Mouse (Mus musculus) adrenal gland, postnatal 10 days (tissue): ENCODE measurements at regions not wholly inside any gene's neighbourhood (a gene's known extent, or its start where the extent isn't known, plus 50 kb on each side); places are given as distances from the start of the nearest gene placed in this dataset.
"Not testable (repeated sequence)": the region's sequence is repeated elsewhere in the genome, so short reads cannot be mapped to it uniquely, and the experiment has no call there.

Experiments used
- DNase-seq: peaks from one replicate; pipeline ENCODE4 v3.0.0; 2021; ENCODE audit warnings: mixed read lengths

DNA sequence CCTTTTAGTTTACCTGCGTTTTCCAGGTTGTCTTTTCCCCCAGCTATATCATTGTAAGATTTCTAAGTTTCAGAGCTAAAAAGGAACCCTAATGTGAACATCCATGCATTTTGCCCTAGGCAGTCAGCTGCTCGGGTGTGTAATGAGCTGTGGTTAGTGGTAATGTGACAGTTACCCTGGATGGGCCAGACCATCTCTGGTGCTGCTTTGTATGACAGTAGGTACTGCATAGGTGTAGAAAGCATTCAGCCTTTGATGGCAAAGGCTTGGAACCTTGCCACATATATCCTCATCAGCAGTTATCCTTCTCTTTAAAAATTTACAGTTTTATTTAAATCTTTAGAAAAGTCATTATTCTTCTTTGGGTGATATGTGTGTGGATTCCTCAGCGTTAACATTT, 222.5 kb downstream of the Dact1 start:
- no peak for DNase-seq

DNA sequence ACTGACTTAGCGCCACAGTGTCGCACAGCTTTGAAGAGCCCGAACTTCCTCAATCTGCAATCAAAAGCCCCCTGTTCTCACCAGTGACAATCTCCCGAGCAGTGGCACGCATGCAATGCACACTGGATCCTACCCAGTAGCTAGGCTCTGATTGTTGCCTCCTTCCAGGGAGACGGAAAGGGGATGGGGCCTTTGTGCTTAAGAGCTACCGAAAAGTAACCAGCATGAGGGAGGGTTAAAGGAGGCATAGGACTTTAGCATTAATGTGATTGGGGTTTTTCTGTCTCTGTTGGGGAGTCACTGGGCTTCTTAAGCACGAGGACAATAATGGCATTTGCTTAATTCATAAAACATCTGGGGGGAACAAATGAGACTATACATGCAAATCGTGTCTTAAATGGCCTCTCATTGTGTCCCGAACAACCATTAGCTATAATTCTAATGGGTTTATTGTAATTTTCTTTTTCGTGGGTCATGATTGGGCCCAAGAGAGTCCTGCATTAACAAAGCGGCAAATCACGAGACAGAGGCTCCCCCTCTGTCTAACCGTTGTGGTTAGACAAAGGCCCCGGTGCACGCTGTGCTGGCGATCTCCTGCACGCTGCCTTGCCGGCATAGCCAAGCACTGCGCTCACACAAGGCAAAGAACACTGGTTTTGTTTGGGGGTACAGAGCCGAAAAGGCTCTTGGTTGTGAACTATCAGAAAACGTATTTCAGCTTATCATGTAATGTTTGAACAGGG, 223.2 kb downstream of the Dact1 start:
- no peak for DNase-seq

DNA sequence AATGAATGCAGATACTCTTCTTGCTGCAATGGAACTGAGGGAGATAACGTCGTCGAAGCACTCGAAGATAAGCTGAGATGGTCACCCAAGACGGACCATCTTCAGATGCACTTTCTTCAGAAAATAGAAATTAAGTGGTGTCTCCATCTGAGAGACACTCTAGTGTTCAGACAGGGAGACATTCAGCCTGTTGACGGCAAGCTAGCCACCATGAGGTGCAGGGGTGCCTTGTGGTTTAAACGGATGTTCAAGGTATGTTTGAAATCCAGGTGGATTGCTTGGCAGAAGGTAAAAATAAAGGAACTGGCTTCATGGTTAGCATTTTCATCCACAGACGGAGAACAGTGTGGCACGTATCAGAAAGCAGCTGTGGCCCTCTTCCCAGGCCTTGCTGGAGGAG, 224.0 kb downstream of the Dact1 start:
- DNase-seq: no peak

DNA sequence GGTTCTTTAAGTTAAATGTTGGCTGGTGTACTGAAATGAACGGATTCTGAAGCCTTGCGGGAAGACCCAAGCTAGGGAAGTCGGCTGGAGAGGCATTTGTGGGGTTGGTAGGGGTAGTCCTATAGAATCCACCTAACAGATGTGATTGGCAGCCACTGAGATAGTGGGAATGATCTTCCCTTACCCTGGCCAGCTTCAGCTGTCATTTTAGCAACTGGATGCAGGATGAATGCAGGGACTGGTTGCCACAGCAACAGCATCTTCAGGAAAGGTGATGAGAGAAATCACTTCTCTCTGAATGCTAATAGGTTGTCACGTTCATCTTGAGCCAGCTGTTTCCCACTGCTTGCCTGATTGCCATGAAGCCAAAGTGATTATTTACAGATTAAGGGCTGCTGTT, 224.5 kb downstream of the Dact1 start:
- no peak for DNase-seq

DNA sequence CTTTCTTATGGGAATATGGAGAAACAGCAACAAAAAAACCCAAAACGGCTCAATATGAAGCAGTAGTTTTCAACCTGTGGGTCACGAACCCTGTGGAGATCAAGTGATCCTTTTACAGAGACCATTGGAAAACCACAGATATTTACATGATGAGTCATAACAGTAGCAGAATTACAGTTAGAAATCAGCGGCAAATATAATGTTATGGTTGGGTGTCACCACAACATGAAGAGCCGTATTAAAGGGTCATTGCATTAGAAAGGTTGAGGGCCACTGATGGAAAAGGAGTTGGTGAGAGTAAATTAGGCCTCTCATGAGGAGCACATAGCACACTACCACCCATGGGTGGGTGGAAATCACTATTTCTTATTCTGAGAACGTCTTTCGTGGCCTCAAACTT, 225.6 kb downstream of the Dact1 start:
- DNase-seq: no peak

DNA sequence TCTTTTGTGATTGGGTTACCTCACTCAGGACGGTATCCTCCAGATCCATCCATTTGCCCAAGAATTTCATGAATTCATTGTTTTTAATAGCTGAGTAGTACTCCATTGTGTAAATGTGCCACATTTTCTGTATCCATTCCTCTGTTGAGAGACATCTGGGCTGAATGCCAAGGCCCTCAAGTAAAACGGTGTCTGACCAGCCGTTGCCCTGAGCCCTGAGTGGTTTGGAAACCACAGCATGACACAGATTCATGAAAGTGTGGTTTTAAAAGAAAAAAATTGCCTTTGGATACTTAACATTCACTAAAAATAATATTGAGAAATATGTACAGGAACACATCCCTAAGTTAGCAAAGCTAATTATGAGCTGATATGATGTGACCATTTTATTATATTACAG, 226.1 kb downstream of the Dact1 start:
- not testable (repeated sequence) for DNase-seq

DNA sequence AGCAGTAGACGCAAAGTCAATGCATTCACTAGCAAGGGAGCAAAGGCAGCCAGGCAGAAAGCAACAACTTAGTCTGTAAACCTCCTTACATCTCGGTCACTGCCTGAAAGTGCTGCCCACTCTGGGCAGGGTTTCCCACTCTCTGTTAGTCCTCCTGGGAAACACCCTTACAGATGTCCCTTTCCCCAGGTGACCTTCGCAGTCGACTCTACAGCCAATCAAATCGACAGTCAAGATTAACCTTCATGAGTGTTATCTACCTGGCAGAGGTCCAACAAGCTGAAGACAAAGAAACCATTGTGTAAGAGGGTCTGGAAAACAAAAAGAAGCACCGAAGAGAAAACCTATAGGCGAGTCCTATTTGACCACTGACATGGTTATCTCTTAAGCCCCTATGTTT, 229.0 kb downstream of the Dact1 start:
- no peak for DNase-seq

DNA sequence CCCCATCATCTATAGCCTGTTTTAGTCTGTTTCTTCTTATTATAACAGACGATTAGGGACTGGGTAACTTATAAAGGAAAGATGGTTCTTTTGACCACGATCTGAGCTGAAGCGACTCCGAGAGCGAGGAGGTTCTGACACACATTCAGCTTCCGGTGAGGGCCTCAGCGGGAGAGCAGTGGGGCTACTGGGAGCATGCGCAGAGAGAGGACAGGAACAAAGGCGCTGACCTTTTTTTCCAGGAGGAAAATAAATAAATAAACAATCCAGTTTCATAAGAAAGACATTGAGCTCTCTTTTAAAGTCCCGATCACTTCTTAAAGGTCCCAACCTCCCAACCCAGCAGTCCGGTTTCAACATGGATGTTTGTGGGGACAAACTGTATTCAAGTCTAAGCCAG, 230.6 kb downstream of the Dact1 start:
- DNase-seq: no peak

DNA sequence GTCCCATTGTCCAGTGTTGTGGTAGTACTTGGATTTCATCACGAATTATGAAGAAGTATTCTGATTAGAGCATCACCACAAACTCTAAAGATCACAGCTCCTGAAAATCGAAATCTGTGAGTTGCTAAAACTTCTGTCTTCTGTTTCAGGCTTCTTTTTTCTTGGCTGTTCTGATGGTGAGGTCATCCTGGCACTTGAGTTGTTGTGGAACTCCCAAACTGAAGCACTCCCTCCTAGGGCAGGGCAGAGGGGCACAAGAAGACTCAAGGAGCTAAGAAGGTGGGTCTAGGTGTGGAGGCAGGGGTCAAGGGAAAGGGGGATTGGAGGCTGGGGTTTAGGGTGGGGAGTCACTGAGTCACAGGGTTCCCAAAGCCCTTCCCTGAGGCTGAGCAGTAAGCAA, 232.3 kb downstream of the Dact1 start:
- no peak for DNase-seq

DNA sequence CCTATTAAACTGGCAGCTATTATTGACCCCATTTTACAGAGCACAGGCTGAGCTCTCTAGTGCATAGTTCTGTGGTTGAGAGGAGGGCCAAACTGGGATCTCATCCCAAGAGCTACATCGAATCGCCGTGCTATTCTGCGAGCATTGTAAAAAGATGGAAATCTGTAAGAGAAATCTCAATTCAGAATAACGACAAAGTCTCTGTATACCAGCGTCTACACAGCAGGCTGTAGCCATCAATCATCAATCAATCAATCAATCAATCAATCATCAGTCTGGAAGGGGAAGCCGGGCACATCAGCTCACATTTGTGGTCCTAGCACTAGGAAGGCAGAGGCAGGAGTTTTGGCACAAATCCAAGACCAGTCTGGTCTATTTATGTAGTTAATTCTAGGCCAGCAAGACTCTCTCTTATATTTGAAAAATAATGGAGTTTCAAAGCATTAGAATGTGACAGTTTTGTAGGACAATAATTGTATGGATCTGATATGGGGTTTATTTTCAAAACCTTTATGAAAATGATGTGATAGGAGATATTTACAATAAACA, 234.0 kb downstream of the Dact1 start:
- no peak for DNase-seq

DNA sequence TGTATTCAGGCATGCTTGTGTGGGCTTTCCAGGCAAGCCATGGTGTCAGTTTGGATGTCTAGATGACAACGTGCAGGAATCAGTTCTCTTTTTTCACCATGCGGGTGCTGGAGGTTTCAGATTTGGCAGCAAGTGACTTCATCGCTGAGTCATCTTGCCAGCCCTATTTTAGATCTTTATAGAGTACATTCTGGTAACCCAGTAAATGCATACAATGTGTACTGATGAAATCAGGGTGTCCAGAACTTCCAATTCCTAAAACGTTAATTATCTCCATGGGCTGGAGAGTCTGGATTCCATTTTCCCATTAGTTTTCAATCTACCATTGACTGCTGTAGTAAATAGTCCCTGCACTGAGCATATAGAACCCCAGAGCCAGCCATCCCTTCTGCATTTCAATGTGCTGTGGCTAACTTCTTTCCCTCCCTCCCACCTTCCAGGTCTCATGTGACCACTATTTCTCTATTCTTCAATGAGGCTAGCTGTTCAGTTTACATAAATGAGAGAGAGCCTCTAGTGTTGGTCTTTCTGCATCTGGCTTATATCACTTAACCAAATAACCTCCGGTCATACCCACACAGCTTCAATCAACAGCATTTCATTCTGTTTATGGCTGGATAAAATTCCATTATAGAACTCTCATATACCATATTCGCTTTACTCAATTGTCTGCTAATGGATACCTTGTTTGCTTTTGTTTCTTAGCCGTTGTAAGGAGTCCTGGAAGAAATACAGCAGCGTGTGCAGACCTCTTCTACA, 234.9 kb downstream of the Dact1 start:
- DNase-seq: no peak

DNA sequence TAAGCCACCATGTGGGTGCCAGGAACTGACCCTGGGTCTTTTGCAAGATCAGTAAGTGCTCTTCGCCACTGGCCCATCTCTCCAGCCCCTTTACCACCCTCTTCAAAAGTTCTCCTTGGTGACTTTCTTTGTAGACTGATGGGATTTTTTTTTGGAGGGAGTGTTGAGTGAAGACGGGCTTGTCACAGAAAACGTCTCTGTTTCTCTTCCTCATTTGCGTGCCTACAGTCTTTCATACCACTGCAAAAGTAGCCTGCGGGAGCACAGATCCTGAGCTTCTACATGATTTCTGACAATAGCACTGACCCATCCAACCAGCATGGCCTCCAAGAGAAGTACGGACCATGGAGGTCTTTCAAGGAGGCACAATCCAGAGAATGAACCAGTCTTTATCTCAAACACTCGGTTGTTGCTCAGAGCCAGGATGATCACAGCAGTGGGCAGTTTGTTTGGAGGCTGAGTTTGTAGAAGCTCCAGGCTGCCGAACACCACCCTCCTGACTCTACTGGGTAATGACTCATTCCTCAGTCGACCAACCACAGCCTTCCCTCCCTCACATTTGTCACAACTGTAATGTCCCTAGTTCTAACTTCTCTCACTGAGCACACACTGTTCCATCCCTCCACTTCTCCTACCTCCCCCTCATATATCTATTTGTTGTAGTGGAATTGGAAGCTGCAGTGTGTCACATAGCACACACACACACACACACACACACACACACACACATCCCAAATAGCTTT, 237.0 kb downstream of the Dact1 start:
- no peak for DNase-seq

DNA sequence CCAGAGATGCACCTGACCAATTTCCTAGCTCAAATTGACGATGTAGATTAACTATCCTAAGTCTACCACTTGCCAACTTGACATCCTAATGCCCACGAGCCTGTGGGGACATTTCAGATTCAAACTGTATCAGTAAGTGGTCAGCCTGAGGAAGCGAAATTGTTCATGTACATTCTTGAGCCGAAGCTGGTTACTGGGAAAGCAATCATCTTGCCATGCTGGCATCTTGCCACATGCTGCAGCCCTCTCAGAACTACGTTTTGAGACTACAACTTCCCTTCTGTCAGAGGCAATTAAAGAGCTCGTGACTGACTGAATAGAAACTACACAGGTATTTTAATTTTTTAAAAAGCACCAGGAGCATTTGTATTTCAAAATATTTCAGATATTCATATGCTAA, 239.7 kb downstream of the Dact1 start:
- no peak for DNase-seq

DNA sequence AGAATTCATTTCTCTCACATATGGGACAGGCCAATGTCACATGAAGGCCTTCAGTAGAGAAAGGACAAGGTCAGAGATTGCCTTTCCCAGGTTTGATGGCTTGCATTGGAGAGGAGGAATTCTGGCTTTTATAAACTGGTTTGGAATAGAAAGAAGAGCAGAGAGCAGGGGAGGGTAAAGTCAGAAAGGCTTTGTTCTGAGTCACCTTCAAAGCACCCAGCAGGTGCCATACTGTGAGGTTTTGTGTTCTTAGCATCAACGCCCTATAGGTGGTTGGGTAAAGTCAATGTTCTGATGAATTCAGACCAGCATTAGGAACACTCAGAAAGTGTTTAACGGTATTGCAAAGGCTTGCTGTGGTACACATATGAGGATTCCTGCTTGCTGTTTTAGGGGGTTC, 244.5 kb downstream of the Dact1 start:
- DNase-seq: no peak

DNA sequence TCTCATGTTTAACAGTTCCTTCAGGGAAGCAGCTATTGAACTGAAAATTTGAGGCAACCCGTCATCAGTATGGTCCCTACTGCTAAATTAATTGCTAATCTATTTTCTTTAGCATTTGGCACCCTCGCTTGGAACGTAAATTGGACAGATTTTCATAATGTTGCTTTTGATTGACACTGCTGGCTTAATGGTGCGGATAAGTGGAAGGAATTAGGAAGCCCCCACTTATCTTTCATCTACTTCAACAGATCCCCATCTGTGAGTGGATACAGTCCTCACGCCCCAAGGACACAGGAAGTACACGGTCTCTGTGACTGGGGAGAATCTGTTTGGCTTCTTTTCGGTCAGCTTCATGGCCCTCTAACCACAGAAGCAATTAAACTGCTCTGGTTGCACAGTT, 251.6 kb downstream of the Dact1 start:
- DNase-seq: no peak

DNA sequence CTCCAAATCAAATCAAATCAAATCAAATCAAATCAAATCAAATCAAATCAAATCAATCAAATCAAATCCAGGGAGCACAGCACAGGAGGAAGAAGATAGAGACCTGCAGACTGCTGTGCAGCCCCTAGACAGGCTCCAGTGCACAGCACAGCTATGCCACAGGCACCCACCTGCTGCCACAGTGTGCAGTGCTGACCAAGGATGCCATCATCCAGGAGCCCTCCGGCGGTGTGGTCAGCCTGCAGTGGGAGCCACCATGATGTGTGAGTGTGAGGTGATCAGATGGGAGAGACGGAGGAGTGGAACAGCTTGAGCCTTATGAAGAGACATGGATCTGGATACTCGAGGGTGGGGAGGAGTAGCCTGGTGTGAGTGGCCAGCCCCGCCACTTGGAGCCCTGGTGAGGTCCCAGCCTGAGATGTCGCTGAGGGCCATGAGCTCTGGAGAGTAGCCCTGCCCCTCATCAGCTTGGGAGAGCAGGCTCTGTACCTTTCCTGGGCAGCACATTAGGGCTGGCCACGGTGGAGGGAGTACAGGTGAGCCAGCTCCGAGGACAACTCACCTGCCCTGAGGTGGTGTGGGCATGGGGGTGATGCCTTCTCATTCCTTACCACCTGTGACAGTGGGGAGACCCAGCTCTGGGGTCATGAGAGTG, 252.4 kb downstream of the Dact1 start:
- DNase-seq: no peak

DNA sequence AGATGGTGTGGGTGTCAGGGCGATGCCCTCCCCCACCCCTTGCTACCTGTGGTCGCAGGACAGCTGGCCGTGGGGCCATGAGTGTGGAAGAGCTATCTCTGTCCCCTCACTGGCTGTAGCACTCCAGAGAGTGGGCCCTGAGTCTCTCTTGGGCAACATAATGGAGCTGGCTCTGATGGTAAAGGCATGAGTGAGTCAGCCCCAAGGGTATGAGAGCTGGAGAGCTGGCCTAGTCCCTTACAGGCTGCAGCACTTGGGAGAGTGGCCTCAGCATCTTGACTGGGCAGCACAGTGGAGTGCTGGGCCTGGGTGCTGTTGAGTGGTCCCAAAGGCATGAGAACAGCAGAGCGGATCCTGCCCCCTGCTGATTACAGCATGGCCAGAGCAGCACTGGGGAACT, 253.5 kb downstream of the Dact1 start:
- no peak for DNase-seq

DNA sequence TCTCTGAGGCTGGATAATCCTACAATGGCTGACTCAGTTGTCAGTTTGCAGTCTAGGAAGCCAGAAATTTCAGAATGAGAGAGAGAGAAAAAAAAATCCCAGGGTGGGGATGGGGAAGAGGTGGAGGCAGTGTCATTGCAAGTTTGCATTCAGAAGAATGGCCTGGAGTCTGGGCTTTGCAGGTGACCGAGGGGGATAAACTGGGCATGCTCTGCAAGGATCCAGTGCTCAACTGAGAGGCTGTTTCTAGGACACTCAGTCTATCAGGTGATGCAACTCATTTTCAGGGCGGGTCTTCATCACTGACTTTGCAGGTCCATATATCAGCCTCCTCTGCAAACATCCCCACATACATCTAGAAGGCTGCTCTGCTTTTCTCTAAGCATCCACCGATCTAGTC, 256.7 kb downstream of the Dact1 start:
- DNase-seq: no peak

DNA sequence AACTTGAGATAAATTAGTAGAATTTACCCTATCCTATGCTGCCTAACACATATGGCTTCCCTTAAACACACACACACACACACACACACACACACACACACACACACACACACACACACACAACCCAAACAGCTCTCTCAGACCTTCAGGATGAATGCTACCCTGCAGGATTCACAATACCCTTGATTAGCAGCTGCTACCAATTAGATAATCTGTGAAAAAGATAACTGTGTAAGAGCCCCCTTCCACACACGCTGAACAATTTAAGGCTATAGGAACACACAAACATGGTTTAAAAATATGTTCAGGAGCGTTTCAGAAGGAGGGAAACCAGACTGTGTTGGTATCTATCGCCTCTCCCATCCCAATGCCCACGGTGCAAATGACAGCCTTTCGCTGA, 258.6 kb downstream of the Dact1 start:
- no peak for DNase-seq

DNA sequence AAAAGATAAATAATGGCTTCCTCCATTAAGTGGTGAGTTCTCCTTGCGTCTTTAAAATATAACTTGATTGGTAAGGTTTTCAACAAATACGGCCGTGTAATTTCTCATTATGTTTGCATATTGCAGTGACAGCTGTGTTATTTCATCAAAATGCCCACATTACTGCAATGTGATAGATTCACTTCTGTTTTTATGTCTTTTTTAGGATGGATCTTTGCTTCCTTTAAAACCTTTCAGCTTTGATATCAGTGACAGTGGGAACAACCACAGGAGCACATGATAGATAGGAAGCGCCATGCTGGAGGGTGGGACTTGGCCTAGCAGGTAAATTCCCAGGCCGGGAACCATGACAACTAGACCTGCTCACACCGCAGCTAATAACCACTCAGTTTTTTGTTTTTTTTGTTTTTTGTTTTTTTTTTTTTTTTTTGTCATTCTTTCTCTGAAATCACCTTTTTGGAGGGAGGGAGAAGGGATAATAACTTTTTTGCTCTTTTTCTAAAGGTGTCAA, 259.3 kb downstream of the Dact1 start:
- no peak for DNase-seq

DNA sequence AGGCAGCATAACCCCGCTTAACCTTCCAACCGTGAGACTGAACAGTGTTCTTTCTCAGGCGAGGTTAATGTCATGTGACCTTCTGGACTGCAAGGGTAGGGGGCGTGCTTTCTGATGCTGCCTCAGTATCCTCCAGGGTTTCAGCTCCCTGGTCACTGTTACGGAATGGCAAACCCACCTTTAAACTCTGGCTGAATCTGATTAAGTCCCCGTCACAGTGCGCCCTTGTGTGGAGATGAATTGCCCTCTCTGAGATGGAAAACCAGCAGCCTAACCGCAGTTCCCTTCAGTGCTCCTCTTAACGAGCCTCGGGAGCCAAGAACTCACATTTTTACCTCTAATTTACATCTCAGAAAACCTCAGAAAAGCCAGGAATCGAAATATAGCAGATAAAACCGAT, 260.0 kb downstream of the Dact1 start:
- DNase-seq: no peak

DNA sequence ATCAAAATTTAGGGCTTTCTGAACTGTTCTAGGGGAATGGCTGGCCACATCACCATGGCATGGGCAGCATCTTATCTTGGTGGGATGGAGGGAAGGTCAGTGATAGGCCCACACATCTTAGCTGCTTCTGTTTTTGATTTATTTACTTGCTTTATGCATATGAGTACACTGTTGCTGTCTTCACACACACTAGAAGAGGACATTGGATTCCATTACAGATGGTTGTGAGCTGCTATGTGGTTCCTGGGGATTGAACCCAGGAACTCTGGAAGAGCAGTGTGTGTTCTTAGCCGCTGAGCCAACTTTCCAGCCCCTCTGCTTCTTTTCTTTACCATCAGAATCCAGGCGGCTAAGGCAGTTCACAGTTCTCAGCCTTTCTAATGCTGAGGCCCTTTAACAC, 260.4 kb downstream of the Dact1 start:
- no peak for DNase-seq
